Mouse (Mus musculus) heart, postnatal 10 days (tissue): ENCODE results near the gene Wipi1. TPM values are rescaled to one million over a fixed set of nuclear protein-coding genes. Genes with fewer than 3 reads are reported as not detected.

ENCODE experiments used
- DNase-seq, 2 experiments: peaks; one replicate each; pipeline ENCODE4 v3.0.0; 2021
- intact Hi-C: fragments of 180-260 bp; cut with DNase I; formaldehyde crosslinking; loops from one replicate; pipeline ENCODE4 v1.15.1; 2025
- total RNA-seq, 2 experiments: library from RNA; stranded (reverse); gene quantifications; 2 replicates each; pipeline ENCODE4 v1.2.3; 2021

Gene Wipi1
- total RNA-seq, 2 experiments from 2014 or later: 101 to 112 TPM

DNA sequence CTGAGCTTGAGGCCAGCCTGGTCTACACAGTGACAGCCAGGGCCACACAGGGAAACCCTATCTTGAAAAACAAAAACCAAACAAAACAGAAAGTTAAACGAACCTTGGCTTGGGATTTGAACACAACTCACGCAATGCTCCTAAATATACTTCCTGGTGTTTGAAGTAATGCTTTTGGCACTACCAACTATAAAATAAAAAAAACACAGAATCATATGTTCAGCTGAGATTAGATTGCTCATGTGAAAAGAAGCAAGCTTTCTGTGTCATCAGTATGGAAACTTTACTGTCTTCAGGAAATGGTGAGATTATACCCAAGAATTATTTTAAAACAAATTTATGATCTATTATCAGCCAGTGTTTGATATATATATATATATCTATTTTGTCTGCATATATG lies 25.3 kb downstream of the Wipi1 start:
- DNase-seq: no peak
- intact Hi-C loops: loop anchor here (5.0 kb wide), 1 partner anchor 254 kb away; no protein-coding TSS in a partner anchor

GRCm38 (mm10) chr11:109584843-109585713 lies 26.7 kb downstream of the Wipi1 start:
- peak; percentile 82 to 89 for DNase-seq
- intact Hi-C loops: loop anchor here (1.0 to 5.0 kb wide), 4 partner anchors 140 to 340 kb away; no protein-coding TSS in a partner anchor

DNA sequence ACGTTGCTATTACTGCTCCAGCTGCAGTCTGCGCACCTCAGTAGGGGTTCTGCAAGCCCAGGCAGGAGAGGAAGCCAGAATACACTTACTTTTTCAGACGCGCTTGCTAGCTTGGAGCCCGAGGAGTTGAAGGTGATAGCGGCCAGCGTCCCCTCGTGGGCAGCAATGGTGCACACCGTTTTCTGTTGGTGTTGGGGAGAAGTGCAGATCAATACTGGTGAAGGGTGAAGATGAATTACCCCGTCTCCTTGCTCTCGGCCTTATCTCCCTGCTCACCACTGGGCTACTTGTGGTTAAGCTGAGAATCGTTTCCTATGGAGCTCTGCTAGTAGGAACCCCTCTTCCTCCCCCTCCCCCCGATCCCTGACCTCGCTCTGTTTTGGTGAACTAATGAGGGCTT lies 27.8 kb downstream of the Wipi1 start:
- DNase-seq: no peak
- intact Hi-C loops: loop anchor here (2.0 kb wide), 2 partner anchors 265 to 339 kb away; no protein-coding TSS in a partner anchor

DNA sequence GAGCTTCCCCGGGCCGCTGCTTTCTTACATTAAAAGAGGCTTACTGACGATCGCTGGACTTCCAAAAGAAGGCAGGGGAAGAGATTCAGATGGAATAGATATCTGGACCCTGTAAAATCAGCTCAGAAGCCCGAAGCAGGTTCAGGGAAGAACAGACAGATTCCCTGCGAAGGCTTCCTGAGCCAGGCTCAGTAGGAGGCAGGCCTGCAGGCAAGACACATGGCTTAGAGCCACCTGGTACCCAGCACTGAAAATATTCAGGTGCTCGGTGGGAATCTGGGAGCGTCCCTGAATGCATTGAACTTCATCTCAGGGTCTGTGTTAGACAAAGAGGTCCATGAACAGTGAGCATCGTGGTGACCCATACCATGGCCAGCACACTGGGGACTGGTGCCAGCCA lies 31.8 kb downstream of the Wipi1 start:
- no peak for DNase-seq
- intact Hi-C loops: no loop called here

DNA sequence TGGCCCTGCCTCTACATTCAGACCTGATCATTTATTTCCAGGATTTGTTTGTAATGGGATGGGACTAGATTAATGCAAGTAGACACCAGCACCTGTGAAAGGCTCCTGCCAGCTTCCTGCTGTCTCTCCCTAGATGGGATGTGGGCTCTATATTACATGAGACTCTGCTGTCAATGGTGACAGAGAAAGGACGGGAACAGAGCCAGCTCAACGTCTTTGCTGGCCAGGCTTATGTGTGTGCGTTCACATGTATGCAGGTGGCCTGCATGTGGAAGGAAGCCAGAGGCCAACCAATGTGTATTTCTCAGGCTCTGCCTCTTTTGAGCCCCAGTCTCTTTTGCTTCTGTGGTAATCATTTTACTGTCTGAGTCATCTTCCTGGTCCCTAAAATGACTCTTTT lies 33.2 kb downstream of the Wipi1 start:
- no peak for DNase-seq
- intact Hi-C loops: no loop called here

- DNase-seq: no peak
- intact Hi-C loops: no loop called here
Observed at GRCm38 (mm10) chr11:109575832-109576231, 35.9 kb downstream of the Wipi1 start.

GRCm38 (mm10) chr11:109574604-109575003 lies 37.2 kb downstream of the Wipi1 start:
- intact Hi-C loops: no loop called here

DNA sequence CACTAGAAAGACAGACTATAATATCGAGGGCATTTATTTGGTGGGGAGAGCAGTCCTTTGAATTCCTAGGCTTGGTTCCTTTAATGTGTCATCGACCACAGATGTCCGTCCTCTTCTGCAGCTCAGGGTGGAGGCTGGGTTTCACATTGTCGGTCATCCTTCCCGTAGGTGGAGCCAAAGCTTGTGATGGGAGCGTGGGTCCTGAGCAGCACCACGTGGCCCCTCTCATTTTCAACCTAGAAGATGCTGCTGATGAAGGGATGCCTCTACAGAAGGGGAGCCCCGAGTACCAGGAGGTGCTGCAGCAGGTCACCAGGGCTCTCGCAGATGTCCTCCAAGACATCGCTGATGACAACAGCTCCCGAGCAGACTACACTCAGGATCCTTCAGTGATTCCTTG lies 39.7 kb downstream of the Wipi1 start:
- intact Hi-C loops: no loop called here

More at GRCm38 (mm10) chr11:109574604-109575003, 37.2 kb downstream of the Wipi1 start:
- no peak for DNase-seq

DNA sequence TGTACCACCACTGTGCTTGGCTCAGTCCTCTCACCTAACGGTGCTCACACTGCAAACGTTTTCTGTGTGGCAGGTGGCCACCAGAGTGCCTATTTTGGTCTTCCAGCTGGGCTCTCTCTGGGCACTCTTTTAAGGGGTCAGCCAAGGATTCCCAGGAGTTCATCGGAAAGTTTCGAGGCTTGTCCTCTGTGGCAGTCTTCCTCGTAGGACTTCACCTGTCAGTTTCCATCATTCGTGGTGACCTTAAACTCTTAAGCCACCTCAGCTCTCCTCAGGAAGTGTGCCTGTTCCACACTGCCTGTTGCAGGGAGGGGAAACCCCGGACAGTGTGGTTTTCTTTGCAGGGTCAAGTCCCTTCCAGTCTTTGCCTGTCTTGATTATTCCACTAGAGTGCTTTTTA lies 42.0 kb downstream of the Wipi1 start:
- intact Hi-C loops: no loop called here

More for the DNA sequence above, 39.7 kb downstream of the Wipi1 start:
- DNase-seq: no peak

GRCm38 (mm10) chr11:109569007-109569618 lies 42.7 kb downstream of the Wipi1 start:
- no peak for DNase-seq
- intact Hi-C loops: no loop called here

More for the DNA sequence above, 42.0 kb downstream of the Wipi1 start:
- peak; percentile 68 to 71 for DNase-seq

DNA sequence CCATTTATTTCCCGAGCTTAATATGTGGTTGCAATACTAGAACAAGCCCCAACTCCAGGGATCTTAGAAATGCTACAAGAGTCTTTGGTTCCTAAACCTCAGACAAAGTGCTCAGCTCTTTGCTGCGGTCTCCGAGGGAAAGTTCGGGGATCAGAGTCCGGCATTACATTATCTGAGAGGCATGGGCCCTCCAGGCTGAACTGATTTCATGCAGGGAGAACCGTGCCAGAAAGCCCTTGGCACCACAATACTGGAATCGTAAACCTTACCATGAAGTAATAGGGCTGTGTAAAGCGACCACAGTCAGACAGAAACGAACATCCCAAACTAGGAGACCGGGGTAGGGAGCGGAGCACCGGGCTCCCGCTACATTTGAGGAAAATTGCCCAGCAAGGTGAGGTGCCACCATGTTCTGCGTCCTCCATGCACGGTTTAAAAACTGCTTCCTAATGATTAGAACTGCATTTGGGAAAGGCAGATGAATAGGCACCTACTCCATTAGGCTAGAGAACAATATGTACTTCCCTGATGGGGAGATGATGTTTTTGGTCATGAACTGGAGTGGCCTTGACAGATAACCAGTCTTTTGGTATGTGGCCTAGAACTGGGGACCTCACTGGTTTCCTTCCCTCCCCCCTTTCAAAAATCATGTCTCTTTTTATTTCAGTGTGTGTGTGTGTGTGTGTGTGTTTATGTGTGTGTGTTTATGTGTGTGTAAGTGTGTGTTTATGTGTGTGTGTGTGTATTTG lies 47.1 kb downstream of the Wipi1 start:
- intact Hi-C loops: no loop called here
- no peak for DNase-seq

- intact Hi-C loops: no loop called here
- DNase-seq: no peak
Observed at GRCm38 (mm10) chr11:109563708-109564107, 48.1 kb downstream of the Wipi1 start.

DNA sequence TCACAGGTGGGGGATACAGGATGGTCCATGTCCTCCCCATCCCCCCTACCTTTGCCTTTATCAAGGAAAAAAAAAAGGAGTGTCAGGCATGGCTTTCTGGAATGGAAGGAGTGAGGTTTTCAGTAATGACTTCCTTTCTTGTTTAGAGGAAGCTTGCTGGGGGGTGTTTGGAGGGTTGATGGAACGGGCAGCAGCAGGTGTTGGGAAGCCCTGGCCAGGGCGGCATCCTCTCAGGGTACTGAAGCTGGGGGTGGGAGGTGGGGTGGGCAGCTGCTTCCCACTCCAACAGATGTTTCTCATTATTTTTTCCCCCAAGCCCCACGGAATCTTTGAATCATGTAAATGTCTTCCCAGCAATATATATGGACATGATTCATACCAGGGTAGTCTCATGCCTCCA lies 50.3 kb downstream of the Wipi1 start:
- intact Hi-C loops: loop anchor here (2.0 kb wide), 1 partner anchor 117 kb away; no protein-coding TSS in a partner anchor
- DNase-seq: no peak

GRCm38 (mm10) chr11:109560793-109561257 lies 50.9 kb downstream of the Wipi1 start:
- DNase-seq: peak; percentile 66 to 72
- intact Hi-C loops: loop anchor here (2.0 kb wide), 1 partner anchor 116 kb away; no protein-coding TSS in a partner anchor

DNA sequence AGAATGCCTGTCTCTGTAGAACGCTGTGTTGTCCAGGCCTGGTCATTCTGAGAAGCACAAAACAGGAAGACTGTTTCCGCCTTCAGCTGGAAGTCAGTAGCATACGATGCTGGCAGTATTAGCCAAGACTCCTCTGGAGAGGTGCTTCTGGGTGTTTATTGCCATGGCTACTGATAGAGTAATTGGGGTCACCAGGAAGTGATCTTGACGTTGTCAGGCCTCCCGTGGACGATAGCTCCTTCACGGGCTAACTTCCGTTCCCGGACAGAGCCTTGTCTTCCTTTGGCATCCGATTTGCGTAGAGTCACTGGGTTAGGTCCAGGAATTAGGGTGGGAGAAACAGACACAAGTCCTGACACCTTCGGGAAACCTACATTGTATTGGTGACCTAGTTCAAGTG lies 52.5 kb downstream of the Wipi1 start:
- intact Hi-C loops: loop anchor here (5.0 kb wide), 1 partner anchor 87 kb away; the partner anchor contains the start of genes Arsg and Slc16a6
- no peak for DNase-seq

DNA sequence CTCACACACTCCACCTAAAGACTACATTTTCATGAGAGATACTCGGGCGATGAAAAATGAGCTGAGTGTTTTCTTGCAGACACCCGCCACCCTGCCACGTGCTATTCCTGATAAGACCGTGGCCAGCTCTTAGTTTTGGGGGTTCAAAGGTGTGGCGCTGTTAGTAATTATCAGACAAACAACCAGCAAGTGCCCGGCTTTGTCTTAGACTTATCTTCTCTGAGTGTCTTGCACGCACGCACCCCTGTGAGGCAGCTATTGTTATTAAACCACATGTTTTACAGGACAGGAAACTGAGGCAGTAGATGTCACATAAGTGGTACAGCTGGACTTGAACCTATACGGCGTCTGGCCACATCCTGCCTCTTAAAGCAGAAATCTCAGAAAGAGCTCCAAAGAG lies 54.3 kb downstream of the Wipi1 start:
- no peak for DNase-seq
- intact Hi-C loops: loop anchor here (5.0 kb wide), 1 partner anchor 85 kb away; the partner anchor contains the start of genes Arsg and Slc16a6

- intact Hi-C loops: loop anchor here (5.0 kb wide), 1 partner anchor 84 kb away; the partner anchor contains the start of genes Arsg and Slc16a6
- peak in 1 of 2 experiments; percentile 41 for DNase-seq
Observed at GRCm38 (mm10) chr11:109556130-109556529, 55.6 kb downstream of the Wipi1 start.

GRCm38 (mm10) chr11:109554443-109554842 lies 57.3 kb downstream of the Wipi1 start:
- DNase-seq: no peak
- intact Hi-C loops: no loop called here

- DNase-seq: no peak
- intact Hi-C loops: no loop called here
Observed at GRCm38 (mm10) chr11:109553921-109554320, 57.8 kb downstream of the Wipi1 start.

DNA sequence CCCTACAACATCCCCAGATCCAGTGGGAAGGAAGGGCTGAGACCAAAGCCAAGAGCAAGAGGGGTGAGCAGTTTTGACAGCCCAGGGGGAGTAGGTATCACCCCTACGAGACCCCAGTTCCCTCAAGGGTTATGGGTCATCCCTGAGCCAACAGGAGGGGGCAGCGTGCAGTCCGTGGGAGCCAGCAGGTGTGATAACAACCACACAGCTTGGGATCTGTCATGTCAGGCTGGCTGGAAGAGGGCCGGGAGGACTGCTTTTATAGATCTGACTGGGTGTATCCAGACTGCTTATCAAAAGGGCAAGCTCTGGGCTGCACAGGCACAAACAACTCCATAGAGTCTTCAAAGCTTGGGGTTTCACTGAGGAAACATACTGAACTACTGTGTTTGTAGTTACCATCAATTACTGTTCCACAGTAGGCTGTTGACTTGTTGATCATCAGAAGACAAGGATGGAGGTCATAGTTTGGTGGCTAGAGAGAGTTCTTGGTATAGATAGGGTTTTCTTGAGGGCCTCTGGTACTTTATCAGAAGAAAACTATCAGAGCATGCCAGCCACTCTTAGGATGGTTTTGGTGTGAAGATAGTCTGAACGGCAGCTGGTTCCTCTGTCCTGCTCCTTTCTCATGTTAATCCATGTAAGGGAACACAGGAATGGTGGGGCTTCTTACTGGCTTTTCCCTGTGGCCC lies 62.0 kb downstream of the Wipi1 start:
- no peak for DNase-seq
- intact Hi-C loops: no loop called here
